Mouse (Mus musculus) thymus, adult 2 months (tissue): ENCODE measurements around the gene Txk. TPM values are rescaled to one million over a fixed set of nuclear protein-coding genes. Genes with fewer than 3 reads are reported as not detected.

Experiments used
- DNase-seq: peaks from one replicate; pipeline ENCODE4 v3.0.0; 2021
- H3K27ac ChIP-seq: fragments of 200-500 bp; 2 replicates; pipeline ENCODE4 v1.5.1; 2012; ENCODE audit warnings: low read length, control low read depth; ENCODE audit not compliant: control insufficient read depth, insufficient read depth
- H3K27me3 ChIP-seq: fragments of 200-500 bp; 2 replicates; pipeline ENCODE4 v1.6.1; 2012; ENCODE audit warnings: mild to moderate bottlenecking, low read length, moderate library complexity, mixed read lengths; ENCODE audit not compliant: control insufficient read depth, insufficient read depth
- H3K36me3 ChIP-seq: fragments of 200-500 bp; 2 replicates; pipeline ENCODE4 v1.6.1; 2012; ENCODE audit warnings: mild to moderate bottlenecking, low read length, moderate library complexity; ENCODE audit not compliant: control insufficient read depth, insufficient read depth
- H3K4me1 ChIP-seq: fragments of 200-500 bp; replicated peaks from 2 replicates; pipeline ENCODE4 v1.6.1; 2012; ENCODE audit warnings: low read length; ENCODE audit not compliant: control insufficient read depth, insufficient read depth
- H3K4me3 ChIP-seq: fragments of 200-500 bp; 2 replicates; pipeline ENCODE4 v1.5.1; 2012; ENCODE audit warnings: mild to moderate bottlenecking, low read length, control low read depth, moderate library complexity; ENCODE audit not compliant: control insufficient read depth, insufficient read depth
- CTCF ChIP-seq: fragments of 200-500 bp; IDR thresholded peaks from 2 replicates; pipeline ENCODE4 v1.5.1; 2012; ENCODE audit warnings: mild to moderate bottlenecking, control low read depth, low read length, moderate library complexity, borderline replicate concordance; ENCODE audit not compliant: control insufficient read depth, poor library complexity, insufficient read depth; ENCODE audit errors: extremely low read depth
- POLR2A ChIP-seq: fragments of 200-500 bp; IDR thresholded peaks from 2 replicates; pipeline ENCODE4 v1.6.1; 2012; ENCODE audit warnings: mild to moderate bottlenecking, low read length, control low read depth, moderate library complexity; ENCODE audit not compliant: control insufficient read depth, poor library complexity, insufficient read depth; ENCODE audit errors: extremely low read depth
- WGBS: fragments of 180-500 bp; shearing (Covaris S2); methylation state at CpG from one replicate; pipeline ENCODE4 v1.1.7; 2018; 5-methylcytosine and 5-hydroxymethylcytosine counted together
- polyA plus RNA-seq: library from polyadenylated mRNA; depleted of rRNA; stranded (reverse); fragments of >200 nt; gene quantifications from 2 replicates; pipeline ENCODE4 v1.2.3, GENCODE M21; 2012; rRNA removed

Gene Txk
- polyA plus RNA-seq, 1 experiment = 22.8 TPM

- Histone ChIP-seq H3K36me3 (no peaks in the 10 kb centered on the region), H3K27ac (peak overlapping the region; percentile 66; the same call in 1 of the 2 replicates), H3K4me1 (peaks cover 19% of the 10 kb centered on the region), H3K4me3 (no peak overlapping the region), H3K27me3 (no peaks in the 10 kb centered on the region)
- peak; percentile 75 for DNase-seq
- TF ChIP-seq CTCF = peak; percentile 77; the same call in 1 of the 2 replicates
- no peak for TF ChIP-seq POLR2A
- WGBS = 18% methylated on average over 10 of the region's 10 CpGs
Measured at GRCm38 (mm10) chr5:72646131-72646530, 106.4 kb downstream of the Txk start.

Other genes starting within 250 kb of the Txk start
- gene Corin, start 248.3 kb downstream of the Txk start, polyA plus RNA-seq = 0.48 and 3.5 TPM in 2 replicates
- 6.3 and 7.8 TPM in 2 replicates for gene Nfxl1, start 193.1 kb downstream of the Txk start, polyA plus RNA-seq
- gene Zar1, start 171.5 kb downstream of the Txk start, polyA plus RNA-seq = 0.66 and 1.2 TPM in 2 replicates
- 0.15 TPM in 2 replicates for gene Gm5868, start 165.2 kb downstream of the Txk start, polyA plus RNA-seq
- 1.4 and 1.6 TPM in 2 replicates for gene Cnga1, start 108.5 kb downstream of the Txk start, polyA plus RNA-seq
- gene Nipal1, start 105.0 kb downstream of the Txk start, polyA plus RNA-seq = 1.6 and 1.7 TPM in 2 replicates
- 12.4 and 18.3 TPM in 2 replicates for gene Tec, start 115.7 kb upstream of the Txk start, polyA plus RNA-seq
- gene Slain2, start 161.5 kb upstream of the Txk start, polyA plus RNA-seq = 24.2 and 27.6 TPM in 2 replicates
- gene Gm10135, start 221.9 kb upstream of the Txk start, polyA plus RNA-seq = not detected in 2 replicates